Mouse (Mus musculus) ovary, postnatal 36 days (tissue): ENCODE results near the gene Iqsec1.

ENCODE experiments used
- DNase-seq: peaks from one replicate; pipeline ENCODE4 v3.0.0; 2022; ENCODE audit warnings: low spot score, mixed read lengths

Gene Iqsec1

GRCm38 (mm10) chr6:90703782-90704181 lies 284.7 kb downstream of the Iqsec1 start:
- no peak for DNase-seq

DNA sequence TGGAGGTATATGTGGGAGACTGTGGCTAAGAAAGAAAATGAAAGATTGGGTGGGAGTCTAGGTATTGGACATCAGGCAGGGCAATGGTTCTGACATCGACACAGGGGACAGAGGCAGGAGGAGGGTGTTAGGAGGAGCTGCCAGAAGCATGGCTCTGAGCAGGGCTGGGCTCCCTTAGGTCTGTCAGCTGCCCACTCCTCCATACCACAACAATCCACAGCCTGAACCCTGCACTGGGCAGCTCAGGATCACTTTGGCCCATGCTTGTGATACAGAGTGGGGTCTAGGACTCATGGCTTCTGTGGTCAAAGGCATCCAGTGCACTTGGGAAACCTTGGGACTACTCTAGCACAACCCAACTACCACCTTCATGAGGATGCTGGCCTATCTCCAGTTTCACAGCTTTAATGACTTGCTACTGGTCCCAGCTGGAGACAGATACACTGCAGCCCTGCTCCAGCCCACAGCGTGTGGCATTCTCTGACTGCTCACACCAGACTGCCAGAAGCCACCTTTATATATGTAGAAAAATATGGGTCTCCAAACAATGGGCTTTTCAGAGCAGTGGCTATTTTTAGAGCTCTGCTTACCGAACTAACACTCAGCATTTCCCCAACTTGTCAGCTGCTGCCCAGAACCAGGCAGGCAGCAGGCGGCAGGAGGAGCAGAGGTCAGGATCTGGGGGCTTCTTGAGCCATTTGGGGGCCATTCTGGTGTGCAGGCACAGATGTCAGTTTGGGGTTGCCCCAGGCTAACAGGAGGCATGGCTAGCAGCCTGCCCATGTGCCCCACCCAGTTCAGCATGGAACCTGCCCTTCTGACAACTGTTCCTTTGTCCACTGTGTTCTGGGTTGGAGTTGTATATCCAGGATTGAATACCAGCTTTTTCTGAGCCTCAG lies 285.4 kb downstream of the Iqsec1 start:
- DNase-seq, result no peak

DNA sequence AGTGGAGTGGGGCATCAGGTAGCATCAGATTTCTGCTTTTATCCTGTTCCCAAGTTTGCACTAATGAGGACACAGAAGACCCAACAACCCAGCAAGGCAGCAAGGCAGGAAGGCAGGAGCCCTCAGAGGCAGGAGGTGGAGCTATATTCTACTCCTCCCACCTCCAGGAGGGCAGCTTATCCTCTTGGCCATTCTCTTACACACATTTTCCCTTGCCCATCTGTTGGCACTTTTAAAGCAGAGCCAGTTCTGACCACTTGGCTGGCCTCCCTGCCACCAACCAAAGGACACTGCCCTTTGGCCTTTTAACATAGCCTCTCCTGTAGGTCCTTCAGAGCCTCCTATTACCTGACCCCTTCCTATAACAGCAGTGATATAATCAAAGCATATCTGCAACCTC lies 286.3 kb downstream of the Iqsec1 start:
- no peak for DNase-seq

- no peak for DNase-seq
Measured at GRCm38 (mm10) chr6:90701391-90701790, 287.1 kb downstream of the Iqsec1 start.

GRCm38 (mm10) chr6:90700737-90701136 lies 287.7 kb downstream of the Iqsec1 start:
- DNase-seq, result no peak

- DNase-seq, result no peak
Measured at GRCm38 (mm10) chr6:90700068-90700467, 288.4 kb downstream of the Iqsec1 start.

- no peak for DNase-seq
Measured at GRCm38 (mm10) chr6:90698843-90699242, 289.6 kb downstream of the Iqsec1 start.

- DNase-seq, result no peak
Measured at GRCm38 (mm10) chr6:90695754-90696153, 292.7 kb downstream of the Iqsec1 start.

GRCm38 (mm10) chr6:90692404-90692803 lies 296.1 kb downstream of the Iqsec1 start:
- DNase-seq, result no peak

DNA sequence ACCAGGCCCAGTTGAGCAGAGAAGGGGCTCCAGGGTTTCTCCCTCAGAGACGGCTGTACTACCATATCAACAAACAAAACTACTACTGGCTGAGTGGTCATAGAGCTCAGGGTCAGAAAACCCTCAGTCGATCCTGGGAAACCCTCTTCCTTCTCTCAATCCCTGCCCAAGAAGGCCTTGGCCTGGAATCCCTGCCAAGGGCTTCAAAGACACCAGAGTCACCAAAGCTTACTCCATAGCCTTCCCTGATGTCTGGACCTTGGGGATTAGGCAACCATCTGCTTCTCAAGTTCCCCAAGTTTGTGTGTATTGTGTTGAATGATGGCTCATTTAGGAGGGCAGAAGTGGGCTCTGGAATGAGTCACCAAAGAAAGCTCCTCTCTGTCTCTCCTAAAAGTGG lies 296.6 kb downstream of the Iqsec1 start:
- no peak for DNase-seq

- DNase-seq, result no peak
Measured at GRCm38 (mm10) chr6:90689500-90689899, 299.0 kb downstream of the Iqsec1 start.

DNA sequence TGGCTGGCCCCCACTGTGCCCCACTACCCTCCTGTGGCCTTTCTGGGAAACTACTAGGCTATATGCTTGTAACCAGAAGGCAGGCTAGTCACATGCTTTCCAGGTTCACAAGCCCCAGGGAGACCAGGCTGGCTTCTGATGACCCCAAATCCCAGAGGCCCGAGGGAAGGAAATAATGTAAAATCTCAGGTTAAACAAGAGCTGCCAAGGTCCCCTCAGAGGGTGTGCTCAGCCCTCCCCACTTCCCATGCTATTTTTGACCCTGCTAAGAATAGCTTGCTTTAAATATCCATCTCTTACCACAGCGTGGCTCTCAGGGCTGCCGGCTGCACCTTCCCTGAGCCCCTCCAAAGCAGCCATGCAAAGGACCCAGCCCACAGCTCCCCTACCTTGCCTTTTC lies 299.7 kb downstream of the Iqsec1 start:
- DNase-seq, result no peak

DNA sequence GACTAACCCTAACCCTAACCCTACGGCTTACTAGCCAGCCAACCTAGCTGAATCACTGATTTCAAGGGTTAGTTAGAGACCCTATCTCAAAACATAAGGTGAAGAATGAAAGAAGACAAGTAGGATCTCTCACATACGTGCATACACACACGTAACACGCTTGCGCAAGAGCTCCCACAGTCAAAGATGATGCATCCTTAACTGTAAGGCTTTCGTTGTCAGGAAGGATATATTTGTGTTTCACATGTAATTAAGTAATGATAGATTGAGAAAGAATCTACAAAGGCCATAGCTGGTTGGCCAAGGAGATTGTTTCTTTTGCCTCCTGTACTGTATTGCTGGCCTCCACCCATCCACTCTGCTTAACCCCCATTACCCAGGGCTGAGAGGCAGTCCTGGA lies 300.5 kb downstream of the Iqsec1 start:
- DNase-seq, result no peak

DNA sequence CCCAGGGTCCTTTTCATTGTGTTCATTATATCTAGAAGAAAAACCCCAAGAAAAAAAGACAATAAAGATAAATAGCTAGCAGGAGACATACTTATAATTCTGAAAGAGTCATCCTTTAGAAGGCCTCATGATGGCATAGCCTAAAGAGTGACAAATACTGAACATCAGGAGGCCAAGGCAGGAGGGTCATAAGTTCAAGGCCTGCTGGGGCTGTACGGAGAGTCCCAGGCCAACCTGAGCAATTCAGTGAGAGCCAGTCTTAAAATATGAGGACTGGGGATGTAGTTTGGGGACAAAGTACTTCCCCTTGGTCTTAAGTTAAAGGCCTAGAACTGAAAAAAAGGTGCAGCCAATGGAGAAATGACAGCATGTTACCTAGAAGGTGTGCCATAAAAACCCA lies 301.7 kb downstream of the Iqsec1 start:
- no peak for DNase-seq

DNA sequence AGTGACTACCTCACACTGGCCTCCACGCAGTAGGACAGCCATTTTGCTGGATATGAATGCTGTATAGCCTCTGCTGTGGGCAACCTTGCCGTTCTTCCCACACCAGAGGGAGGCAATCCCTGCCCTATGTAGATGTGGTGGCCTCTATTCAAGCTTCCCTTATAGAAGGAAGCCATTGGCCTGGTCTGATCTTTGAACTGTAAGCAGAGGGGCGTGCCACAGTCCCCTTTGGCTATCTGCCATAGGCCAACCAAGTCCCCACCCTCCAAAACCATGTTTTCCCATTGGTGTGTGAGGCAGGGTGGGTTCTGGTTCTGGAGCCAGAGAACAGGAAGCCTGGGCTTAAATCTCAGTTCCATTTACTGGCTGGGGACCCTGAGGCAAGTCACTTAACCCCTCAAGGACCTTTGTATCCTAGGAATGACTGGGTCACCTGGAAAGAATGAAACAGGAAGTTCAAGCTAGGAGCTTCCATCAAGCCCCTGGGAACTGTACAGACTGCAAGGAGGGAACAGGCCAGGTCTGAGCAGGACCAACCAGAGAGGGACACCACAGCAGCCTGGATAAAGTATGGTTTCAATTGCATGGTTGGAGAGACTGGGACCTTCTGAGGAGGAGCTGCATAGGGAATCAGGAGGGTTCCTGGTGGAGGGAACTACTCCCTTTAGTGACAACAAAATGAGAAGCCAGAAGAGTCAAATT lies 304.5 kb downstream of the Iqsec1 start:
- no peak for DNase-seq

GRCm38 (mm10) chr6:90680401-90680800 lies 308.1 kb downstream of the Iqsec1 start:
- DNase-seq, result no peak

DNA sequence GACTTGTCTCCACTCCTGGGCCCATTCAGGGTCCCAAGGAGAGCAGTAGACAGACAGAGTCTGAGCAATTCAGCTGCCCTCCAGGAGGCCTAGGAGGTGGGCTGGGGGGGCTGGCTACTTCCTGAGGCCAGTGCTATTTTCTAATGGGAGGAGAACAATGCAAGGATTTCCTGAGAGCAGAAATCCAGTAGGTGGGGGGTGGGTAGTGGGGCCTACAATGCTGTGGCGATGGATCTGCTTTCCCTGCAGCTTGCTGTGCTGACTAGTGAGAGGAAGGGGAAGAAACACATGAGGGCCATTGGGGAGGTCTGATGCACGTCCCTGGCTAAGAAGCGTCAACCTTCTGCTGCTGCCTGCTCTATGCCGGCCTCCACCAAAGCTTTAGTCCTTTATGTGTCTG lies 309.7 kb downstream of the Iqsec1 start:
- DNase-seq, result no peak

DNA sequence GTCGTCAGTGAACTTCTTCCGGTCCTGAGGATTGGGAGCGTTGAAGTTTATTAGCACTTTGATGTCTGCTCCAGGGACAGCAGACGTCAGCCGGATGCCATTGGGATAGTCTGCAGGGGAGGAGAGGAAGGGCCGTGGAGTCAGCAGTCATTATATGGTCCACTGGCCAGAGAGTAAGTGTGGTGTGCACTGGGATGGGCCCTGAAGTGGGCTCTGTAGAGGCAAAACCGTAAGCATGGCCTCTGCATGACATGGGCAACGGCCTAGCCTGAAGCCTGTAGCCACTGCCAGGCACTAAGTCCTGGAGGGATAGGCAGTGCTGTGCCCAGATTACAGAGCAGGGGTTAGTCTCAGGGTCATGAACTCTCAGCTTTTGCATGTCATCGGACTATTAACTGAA lies 319.8 kb downstream of the Iqsec1 start:
- no peak for DNase-seq

DNA sequence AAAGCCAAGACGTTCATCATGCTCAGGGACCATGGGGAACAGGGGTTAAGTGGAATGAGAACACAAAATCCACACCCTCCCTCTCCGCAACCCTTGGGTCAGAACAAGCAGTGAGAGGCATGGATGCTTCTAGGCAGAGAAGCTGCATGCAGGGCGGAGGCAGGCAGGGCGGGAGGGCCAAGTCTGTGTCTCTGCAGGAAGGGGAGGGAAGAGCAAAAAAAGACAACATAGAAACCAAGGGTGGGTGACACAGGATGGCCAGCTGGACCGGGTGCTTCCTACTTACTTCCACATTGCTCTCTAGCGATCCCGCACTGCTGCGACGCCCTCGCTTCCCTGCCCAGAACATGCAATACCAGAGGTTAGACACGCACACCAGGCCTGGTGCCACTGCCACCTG lies 324.7 kb downstream of the Iqsec1 start:
- DNase-seq, result no peak

DNA sequence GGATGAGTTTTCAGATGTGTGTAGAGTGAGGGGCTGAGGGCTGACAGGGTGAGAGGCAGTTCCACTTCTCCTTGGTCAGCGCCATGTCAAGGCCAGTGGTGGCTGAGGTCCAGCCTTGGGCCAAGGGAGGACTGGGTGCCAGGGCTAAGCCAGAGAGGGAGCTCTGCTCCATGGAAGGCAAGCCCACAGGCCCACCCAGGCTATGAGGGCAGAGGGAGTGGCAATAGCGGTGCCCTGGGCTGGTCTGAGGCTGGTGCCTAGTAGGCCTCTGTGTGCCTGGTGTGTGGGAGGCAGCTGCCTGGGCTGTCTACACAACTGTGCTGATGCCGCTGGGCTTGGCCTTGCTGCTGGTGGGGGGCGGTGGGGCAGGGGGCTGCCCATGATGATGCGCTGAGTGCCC lies 326.3 kb downstream of the Iqsec1 start:
- peak; percentile 27 for DNase-seq

DNA sequence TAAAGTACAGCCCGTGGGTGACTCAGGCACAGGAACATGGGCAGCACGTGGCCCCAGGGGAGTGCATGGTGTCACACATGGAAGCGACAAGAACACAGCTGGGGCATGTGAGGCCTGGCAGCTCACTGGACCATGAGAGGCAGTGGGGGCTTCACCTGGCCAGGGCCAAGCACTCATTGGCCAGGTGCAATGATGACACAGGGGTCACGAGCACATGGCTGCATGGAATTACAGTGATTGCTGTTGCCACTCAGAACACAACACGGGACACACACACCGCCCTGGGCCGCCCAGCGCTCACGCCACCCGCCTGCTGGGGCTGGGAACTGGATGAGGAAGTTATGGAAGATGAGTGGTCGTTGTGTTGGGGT lies 327.5 kb downstream of the Iqsec1 start:
- no peak for DNase-seq

DNA sequence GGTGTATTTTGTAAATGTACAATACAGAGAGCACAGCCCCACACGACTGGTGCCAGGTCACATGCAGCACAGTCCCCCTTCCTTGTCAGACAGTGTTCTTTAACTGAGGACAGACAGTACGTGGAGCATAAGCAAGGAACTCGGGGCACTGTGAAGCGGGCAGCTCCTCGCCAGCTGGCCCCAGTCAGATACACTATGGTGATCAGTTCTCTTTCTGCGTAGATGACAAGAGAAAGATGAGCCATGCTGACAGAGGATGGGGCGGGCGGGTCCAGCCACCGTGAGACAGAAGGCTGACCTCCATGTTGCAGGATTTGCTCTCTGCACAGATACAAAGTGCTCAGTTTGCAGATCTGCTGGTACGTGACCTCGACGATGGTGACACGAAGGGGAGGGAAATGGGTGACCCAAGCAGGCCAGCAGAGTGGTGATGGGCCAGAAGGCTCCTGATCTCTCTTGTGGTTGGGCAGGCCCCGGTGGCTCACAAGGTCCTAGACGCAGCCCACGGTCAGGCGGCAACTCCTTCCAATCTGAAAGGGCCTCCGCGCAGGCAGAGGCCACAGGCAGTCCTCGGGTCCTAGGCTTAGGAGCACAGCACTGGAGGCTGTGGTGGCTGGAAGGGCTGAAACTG lies 328.0 kb downstream of the Iqsec1 start:
- peak; percentile 47 for DNase-seq

DNA sequence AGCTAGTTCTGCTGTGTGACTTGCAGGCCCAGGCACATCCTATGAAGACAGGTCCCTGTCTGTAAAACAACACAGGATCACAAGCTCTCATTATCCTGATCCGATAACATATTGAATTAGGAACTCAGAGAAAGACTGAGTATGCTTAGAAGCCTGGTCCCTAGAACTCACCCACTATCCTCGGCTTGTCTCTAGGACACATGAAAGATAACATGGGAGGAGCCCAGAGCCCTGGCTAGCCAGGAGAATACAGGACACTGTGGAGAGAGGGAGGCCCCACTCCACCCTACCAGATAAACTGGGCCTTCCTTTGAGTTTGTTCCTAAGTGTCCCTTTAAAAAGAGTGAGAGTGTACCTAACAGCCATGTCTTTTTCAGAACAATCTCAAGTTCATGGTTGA lies 328.6 kb downstream of the Iqsec1 start:
- no peak for DNase-seq
